Mouse (Mus musculus) kidney, postnatal 10 days (tissue): ENCODE data around the gene Cacnb4.

ENCODE experiments used
- DNase-seq: peaks from one replicate; pipeline ENCODE4 v3.0.0; 2021; ENCODE audit warnings: mixed read lengths

Gene Cacnb4

GRCm38 (mm10) chr2:52603935-52604650 is 72.5 kb downstream of the Cacnb4 start:
- DNase-seq: no peak

GRCm38 (mm10) chr2:52603421-52603820 is 73.2 kb downstream of the Cacnb4 start:
- no peak for DNase-seq

GRCm38 (mm10) chr2:52602921-52603320 is 73.7 kb downstream of the Cacnb4 start:
- no peak for DNase-seq

- no peak for DNase-seq
Observed at GRCm38 (mm10) chr2:52602228-52602627, 74.4 kb downstream of the Cacnb4 start.

DNA sequence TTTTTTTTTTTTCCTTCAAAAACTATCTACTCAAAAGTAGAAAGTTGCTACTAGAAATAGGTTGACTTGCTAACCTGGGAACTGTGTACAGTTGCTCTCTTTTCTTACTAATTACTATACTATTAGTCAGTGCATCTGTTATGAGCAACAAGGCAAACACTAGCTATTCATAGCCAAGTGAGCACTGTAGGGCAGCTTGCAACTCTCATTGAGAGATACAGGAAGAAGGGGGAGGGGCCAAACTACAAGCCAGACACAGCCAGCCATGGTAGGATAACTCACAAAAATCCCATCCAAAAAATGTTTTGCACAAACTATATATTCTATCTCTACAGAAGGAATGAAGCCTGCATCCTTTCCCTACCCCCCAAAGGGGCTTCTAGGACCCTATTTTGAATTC is 79.1 kb downstream of the Cacnb4 start:
- no peak for DNase-seq

DNA sequence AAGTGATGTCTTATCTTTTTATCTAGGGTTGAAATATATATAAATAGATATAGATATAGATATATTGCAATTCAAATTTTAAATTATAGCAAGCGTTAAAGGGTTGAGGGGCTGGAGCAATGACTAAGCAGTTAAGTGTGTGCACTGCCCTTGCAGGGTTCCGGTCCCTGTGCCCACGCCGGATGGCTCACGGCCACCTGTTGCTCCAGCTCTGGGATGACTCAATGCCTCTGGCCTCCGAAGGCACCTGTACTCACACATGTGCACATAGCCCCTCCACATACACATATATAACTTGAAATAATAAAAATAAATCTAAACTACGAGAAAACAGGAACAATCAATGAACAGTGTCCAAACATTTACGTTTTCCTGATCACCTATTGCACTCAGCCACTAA is 82.8 kb downstream of the Cacnb4 start:
- DNase-seq: no peak

DNA sequence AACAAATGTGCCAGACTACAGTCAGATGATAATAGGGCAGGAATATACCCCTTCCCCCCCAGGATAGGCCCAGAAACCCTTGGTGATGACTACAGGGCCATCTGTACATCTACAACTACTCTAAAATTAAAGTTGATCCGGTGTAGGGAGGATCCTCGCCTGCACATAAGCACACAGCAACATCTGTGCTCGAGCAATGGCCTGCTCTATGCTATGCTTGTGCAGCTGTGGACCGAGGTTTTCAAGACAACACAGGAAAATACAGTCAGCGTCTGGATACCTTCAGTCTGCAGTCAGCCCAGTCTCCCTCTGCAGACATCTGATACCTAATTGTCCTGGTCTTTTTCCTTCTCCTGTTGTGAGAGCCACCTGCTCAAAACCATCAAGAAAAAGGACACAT is 83.4 kb downstream of the Cacnb4 start:
- DNase-seq: no peak

DNA sequence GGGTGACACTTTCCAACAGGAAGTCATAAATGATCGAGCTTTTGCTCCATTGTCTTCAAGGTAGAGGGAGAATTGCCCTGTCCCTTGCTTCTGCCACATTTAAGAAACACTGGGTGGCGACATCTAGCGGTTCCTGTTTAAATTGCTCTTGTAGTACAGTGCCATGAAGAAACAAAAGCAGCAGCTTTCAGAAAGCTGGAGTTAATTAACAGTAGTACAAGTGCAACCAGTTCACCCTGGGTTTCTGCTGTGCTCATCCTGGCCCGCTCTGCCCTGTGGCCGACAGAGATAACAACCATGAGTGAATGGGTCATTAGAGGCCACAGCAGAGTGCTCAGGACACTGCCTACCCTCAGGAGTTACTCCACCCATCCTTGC is 85.7 kb downstream of the Cacnb4 start:
- DNase-seq: peak; percentile 88

GRCm38 (mm10) chr2:52590340-52590969 is 86.2 kb downstream of the Cacnb4 start:
- DNase-seq: no peak

DNA sequence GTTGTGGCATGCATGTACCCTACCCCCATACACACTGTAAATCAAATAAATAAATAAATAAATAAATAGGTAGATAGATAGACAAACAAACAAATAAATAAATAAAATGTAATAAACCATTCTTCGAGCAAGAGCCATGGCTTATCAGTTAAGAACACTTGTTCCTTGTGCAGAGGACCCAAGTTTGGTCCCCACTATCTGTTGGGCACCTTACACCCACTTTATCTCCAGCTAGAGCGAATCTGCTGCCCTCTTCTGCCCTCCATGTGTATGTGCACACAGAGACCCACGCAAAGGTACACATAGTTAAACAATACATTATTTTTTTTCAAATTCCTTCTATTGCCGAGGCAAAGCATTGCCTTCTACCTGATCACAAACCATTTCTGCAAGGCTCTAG is 87.1 kb downstream of the Cacnb4 start:
- no peak for DNase-seq

DNA sequence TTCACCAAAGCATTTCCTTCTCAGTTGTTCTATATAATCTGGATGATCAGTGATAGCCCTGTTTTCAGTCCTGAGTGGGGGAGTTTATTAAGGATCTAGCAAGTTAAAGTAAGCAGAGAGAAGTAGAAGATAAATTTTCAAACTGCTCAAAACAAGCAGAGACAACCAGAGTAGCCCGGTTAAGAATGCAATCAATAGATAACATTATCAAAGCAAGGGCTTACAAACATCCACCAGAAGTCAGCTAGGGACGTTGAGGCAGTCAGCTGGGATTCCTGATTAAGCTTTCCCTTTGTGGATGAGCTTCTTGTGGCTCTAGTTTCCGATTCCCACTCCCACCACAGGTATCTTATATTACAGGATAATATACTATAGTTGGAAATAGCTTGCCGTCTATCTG is 91.2 kb downstream of the Cacnb4 start:
- no peak for DNase-seq

DNA sequence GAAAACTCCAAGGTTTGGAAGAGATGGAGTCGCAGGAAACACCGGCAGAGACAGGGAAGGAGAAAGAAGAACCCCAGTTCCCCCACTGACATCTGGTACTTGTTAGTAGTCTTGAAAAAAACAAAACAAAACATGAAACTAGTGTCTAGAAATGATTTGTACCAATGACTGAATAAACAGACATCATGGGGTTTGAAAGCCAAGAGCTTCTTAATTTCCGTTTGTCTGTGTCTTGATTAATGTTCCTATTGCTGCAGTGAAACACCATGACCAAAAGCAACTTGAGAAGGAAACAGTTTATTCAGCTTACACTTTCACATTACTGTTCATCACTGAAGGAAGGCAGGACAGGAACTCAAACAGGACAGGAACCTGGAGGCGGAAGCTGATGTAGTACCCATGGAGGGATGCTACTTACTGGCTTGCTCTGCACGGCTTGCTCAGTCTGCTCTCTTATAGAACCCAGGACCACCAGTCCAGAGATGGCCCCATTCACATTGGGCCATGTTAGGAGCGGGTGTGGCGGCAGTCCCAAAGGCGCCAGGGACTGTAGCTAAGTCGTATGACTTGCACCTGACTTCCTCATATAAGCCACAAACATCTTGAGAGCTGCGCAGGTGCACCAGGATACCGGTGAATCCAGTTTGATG is 95.4 kb downstream of the Cacnb4 start:
- no peak for DNase-seq

GRCm38 (mm10) chr2:52580697-52581096 is 95.9 kb downstream of the Cacnb4 start:
- peak; percentile 76 for DNase-seq

DNA sequence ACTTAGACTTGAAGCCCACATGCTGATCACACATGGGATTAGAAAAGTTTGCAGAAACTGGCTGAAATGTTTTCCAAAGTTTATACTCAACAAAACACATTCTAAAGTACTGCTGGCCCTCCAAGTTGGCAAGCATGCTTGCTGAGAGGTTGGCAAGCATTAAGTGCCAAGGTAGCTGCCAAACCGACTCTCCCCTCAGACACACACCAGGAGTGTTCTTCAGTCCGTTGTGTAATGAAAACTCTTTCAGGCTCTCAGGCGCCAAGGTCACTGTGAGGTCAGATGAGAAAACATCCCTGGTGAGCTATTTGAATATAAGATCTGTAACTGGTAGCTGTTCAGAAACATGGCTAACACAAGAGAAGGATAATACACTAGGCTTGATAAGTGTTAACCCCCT is 97.8 kb downstream of the Cacnb4 start:
- no peak for DNase-seq

DNA sequence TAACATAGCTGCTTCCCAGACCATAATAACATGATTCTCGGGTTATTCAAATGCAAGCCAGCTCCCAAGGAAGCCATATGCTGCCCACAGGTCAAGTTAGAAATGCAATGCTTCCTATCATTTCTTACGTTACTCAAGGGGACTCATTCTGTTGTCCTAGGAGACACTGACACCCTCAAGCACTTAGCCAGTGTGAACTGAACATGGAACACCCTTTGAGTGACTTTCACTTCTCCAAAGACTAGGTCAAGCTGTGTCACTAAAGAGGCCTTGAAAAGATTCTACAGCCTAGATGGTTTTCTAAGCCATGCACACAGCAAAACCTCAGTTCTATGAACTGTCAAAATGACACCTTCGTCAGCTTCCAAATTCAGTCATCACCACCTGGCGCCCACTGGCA is 98.9 kb downstream of the Cacnb4 start:
- DNase-seq: no peak

- no peak for DNase-seq
Observed at GRCm38 (mm10) chr2:52576546-52576945, 100.1 kb downstream of the Cacnb4 start.

GRCm38 (mm10) chr2:52575637-52576175 is 100.9 kb downstream of the Cacnb4 start:
- DNase-seq: no peak

GRCm38 (mm10) chr2:52574929-52575328 is 101.7 kb downstream of the Cacnb4 start:
- no peak for DNase-seq

DNA sequence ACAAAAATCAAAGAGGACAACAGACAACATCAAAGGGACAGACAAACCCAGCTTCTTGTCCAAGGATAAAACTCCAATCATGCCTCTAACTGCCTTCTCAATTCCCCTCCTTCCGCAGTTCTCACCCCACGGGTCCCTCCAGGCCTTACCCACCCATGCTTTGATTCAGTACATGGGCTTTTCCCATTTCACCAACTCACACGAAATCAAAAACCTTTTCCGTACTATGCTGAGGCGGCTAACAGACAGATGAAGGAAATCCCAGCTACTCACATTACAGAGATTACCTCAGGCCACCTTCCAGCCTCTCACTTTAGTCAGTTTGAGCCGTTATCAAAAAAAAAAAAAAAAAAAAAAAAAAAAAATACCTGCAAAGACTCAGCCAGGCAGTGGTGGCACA is 104.4 kb downstream of the Cacnb4 start:
- DNase-seq: no peak

GRCm38 (mm10) chr2:52571339-52571968 is 105.2 kb downstream of the Cacnb4 start:
- no peak for DNase-seq

GRCm38 (mm10) chr2:52570781-52571180 is 105.8 kb downstream of the Cacnb4 start:
- no peak for DNase-seq

GRCm38 (mm10) chr2:52570171-52570570 is 106.5 kb downstream of the Cacnb4 start:
- DNase-seq: no peak

GRCm38 (mm10) chr2:52568131-52568530 is 108.5 kb downstream of the Cacnb4 start:
- DNase-seq: no peak

DNA sequence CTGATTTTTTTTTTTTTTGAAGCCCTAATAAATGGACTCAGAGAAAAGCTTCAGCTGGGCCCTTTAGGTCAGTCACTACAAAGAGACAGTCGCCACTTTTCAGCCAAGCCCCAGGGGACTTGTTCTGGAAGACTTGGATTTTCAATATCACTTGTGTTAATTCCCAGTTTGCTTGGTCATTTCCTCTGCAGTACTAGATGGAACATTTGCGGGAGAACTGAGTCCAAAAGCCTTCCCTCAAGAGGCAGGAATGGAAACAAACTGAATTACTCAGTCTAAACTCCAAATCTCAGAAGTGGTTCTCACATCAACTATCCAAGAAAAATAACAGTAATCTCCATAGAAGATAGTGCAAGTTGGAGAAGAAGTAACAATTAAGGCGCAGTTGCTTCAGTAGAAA is 109.2 kb downstream of the Cacnb4 start:
- DNase-seq: no peak
